Mouse (Mus musculus): ENCODE results near the gene Tjp3. TPM values are rescaled to one million over a fixed set of nuclear protein-coding genes. Genes with fewer than 3 reads are reported as not detected.

The Tjp3 gene
- polyA plus RNA-seq, 2 experiments: 0.37 to 0.38 TPM

DNA sequence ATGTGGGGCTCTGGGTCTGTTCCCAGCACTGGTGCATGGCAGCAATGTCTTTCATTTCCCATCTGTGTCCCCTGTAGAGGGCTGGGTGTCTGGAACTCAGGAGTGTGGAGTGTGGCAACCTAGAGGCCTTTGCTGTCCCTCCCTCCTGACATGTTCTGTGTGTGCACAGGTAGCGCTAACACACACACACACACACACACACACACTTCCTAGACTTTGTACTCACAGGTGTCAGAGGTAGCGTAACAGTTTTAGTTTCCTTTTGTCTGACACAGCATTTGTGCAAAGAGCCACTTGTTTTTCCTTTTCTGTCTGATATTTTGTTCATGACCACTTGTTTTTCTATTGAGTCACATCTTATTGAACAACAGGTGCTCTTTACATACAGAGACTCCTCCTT is 43.6 kb downstream of the Tjp3 start:
- Histone ChIP-seq H3K27me3 (ENCODE audit: control insufficient read depth, insufficient read depth, low read length) (peaks cover 11% of the 10 kb centered on the region), H3K4me1 (replicated peaks; ENCODE audit: control insufficient read depth in 2 of 2, insufficient read depth in 2 of 2, low read length in 1 of 2) (no peaks in the 10 kb centered on the region), H3K36me3 (replicated peaks; ENCODE audit: control insufficient read depth, insufficient read depth, low read depth) (no peaks in the 10 kb centered on the region), H3K9ac (replicated peaks) (no peak overlapping the region), H3K9me3 (ENCODE audit: control insufficient read depth, low read length) (no peaks in the 10 kb centered on the region), H3K27ac (no peak overlapping the region), H3K4me2 (ENCODE audit: low read depth) (no peak overlapping the region), H3K4me3 (ENCODE audit: insufficient read depth in 1 of 2, low read depth in 2 of 2, low read length in 2 of 2) (no peak overlapping the region)
- TF ChIP-seq EP300 (IDR thresholded peaks at IDR 0.05; ENCODE audit: low read depth) (no peak), CTCF (IDR thresholded peaks at IDR 0.05; ENCODE audit: low read depth) (no peak)
- DNase-seq (ENCODE audit: low read depth in 3 of 3, low spot score in 3 of 3): no peak
- 64% methylated on average over 2 of the region's 2 CpGs for WGBS (ENCODE audit: insufficient replicate concordance)
- ATAC-seq (ENCODE audit: insufficient read depth): no peak

GRCm38 (mm10) chr10:81245166-81245565 is 46.2 kb downstream of the Tjp3 start:
- WGBS (ENCODE audit: insufficient replicate concordance): 72% methylated on average over 6 of the region's 6 CpGs
- H3K4me3 ChIP-seq (ENCODE audit: insufficient read depth in 1 of 2, low read depth in 2 of 2, low read length in 2 of 2): no peak overlapping the region
- ATAC-seq (ENCODE audit: insufficient read depth): no peak
- H3K9ac ChIP-seq (replicated peaks): no peak overlapping the region
- H3K36me3 ChIP-seq (replicated peaks; ENCODE audit: control insufficient read depth, insufficient read depth, low read depth): no peaks in the 10 kb centered on the region
- H3K9me3 ChIP-seq (ENCODE audit: control insufficient read depth, low read length): no peaks in the 10 kb centered on the region
- DNase-seq (ENCODE audit: low read depth in 3 of 3, low spot score in 3 of 3): no peak
- no peak overlapping the region for H3K27ac ChIP-seq
- peaks cover 14% of the 10 kb centered on the region for H3K27me3 ChIP-seq (ENCODE audit: control insufficient read depth, insufficient read depth, low read length)
- no peak overlapping the region for H3K4me2 ChIP-seq (ENCODE audit: low read depth)
- no peaks in the 10 kb centered on the region for H3K4me1 ChIP-seq (replicated peaks; ENCODE audit: control insufficient read depth in 2 of 2, insufficient read depth in 2 of 2, low read length in 1 of 2)
- no peak for TF ChIP-seq CTCF (IDR thresholded peaks at IDR 0.05; ENCODE audit: low read depth)
- no peak for TF ChIP-seq EP300 (IDR thresholded peaks at IDR 0.05; ENCODE audit: low read depth)

GRCm38 (mm10) chr10:81244595-81244994 is 46.8 kb downstream of the Tjp3 start:
- H3K27me3 ChIP-seq (ENCODE audit: control insufficient read depth, insufficient read depth, low read length): peaks cover 20% of the 10 kb centered on the region
- no peak for DNase-seq (ENCODE audit: low read depth in 3 of 3, low spot score in 3 of 3)

GRCm38 (mm10) chr10:81244146-81244545 is 47.2 kb downstream of the Tjp3 start:
- H3K27me3 ChIP-seq (ENCODE audit: control insufficient read depth, insufficient read depth, low read length): peaks cover 24% of the 10 kb centered on the region
- no peak for TF ChIP-seq CTCF (IDR thresholded peaks at IDR 0.05; ENCODE audit: low read depth)
- no peak overlapping the region for H3K9ac ChIP-seq (replicated peaks)
- DNase-seq (ENCODE audit: low read depth in 3 of 3, low spot score in 3 of 3) (no peak), ATAC-seq (ENCODE audit: insufficient read depth) (no peak)
- no peak overlapping the region for H3K27ac ChIP-seq
- H3K4me3 ChIP-seq (ENCODE audit: insufficient read depth in 1 of 2, low read depth in 2 of 2, low read length in 2 of 2): no peak overlapping the region
- H3K36me3 ChIP-seq (replicated peaks; ENCODE audit: control insufficient read depth, insufficient read depth, low read depth): no peaks in the 10 kb centered on the region
- no peaks in the 10 kb centered on the region for H3K4me1 ChIP-seq (replicated peaks; ENCODE audit: control insufficient read depth in 2 of 2, insufficient read depth in 2 of 2, low read length in 1 of 2)
- WGBS (ENCODE audit: insufficient replicate concordance): 57% methylated on average over 4 of the region's 4 CpGs
- H3K9me3 ChIP-seq (ENCODE audit: control insufficient read depth, low read length): no peaks in the 10 kb centered on the region
- no peak overlapping the region for H3K4me2 ChIP-seq (ENCODE audit: low read depth)

More at GRCm38 (mm10) chr10:81244595-81244994, 46.8 kb downstream of the Tjp3 start:
- no peaks in the 10 kb centered on the region for H3K4me1 ChIP-seq (replicated peaks; ENCODE audit: control insufficient read depth in 2 of 2, insufficient read depth in 2 of 2, low read length in 1 of 2)
- ATAC-seq (ENCODE audit: insufficient read depth): no peak
- H3K9ac ChIP-seq (replicated peaks): no peak overlapping the region
- TF ChIP-seq CTCF (IDR thresholded peaks at IDR 0.05; ENCODE audit: low read depth): peak; percentile 98
- no peak for TF ChIP-seq EP300 (IDR thresholded peaks at IDR 0.05; ENCODE audit: low read depth)
- H3K4me2 ChIP-seq (ENCODE audit: low read depth): no peak overlapping the region
- no peak overlapping the region for H3K27ac ChIP-seq
- no peak overlapping the region for H3K4me3 ChIP-seq (ENCODE audit: insufficient read depth in 1 of 2, low read depth in 2 of 2, low read length in 2 of 2)
- no peaks in the 10 kb centered on the region for H3K9me3 ChIP-seq (ENCODE audit: control insufficient read depth, low read length)
- no peaks in the 10 kb centered on the region for H3K36me3 ChIP-seq (replicated peaks; ENCODE audit: control insufficient read depth, insufficient read depth, low read depth)
- 7% methylated on average over 17 of the region's 17 CpGs for WGBS (ENCODE audit: insufficient replicate concordance)

DNA sequence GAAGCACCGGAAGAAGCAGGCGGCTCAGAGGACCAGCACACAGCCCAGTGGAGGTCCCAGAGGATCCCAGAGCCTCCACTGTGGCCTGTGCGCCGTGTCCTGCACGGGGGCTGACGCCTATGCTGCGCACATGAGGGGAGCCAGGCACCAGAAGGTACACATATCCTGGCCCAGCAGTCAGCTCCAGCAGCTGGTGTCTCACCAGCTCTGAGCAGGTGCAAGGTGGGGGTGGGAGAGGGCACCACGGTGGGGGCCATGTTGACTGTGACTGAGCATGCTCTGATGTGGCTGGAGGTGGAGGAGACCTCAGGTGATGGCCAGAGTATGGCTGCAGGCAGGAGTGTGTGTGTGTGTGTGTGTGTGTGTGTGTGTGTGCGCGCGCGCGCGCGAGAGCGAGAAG is 49.4 kb downstream of the Tjp3 start:
- Histone ChIP-seq H3K9ac (replicated peaks) (no peak overlapping the region), H3K4me3 (ENCODE audit: insufficient read depth in 1 of 2, low read depth in 2 of 2, low read length in 2 of 2) (no peak overlapping the region), H3K4me1 (replicated peaks; ENCODE audit: control insufficient read depth in 2 of 2, insufficient read depth in 2 of 2, low read length in 1 of 2) (no peaks in the 10 kb centered on the region), H3K27ac (no peak overlapping the region), H3K36me3 (replicated peaks; ENCODE audit: control insufficient read depth, insufficient read depth, low read depth) (no peaks in the 10 kb centered on the region), H3K27me3 (ENCODE audit: control insufficient read depth, insufficient read depth, low read length) (peaks cover 28% of the 10 kb centered on the region), H3K4me2 (ENCODE audit: low read depth) (no peak overlapping the region), H3K9me3 (ENCODE audit: control insufficient read depth, low read length) (no peaks in the 10 kb centered on the region)
- TF ChIP-seq CTCF (IDR thresholded peaks at IDR 0.05; ENCODE audit: low read depth) (no peak), EP300 (IDR thresholded peaks at IDR 0.05; ENCODE audit: low read depth) (no peak)
- ATAC-seq (ENCODE audit: insufficient read depth): no peak
- DNase-seq (ENCODE audit: low read depth in 3 of 3, low spot score in 3 of 3): no peak
- 83% methylated on average over 16 of the region's 16 CpGs for WGBS (ENCODE audit: insufficient replicate concordance)
